Mouse (Mus musculus) G1E-ER4 (cell line): ENCODE data around the gene Narfl. TPM values are rescaled to one million over a fixed set of nuclear protein-coding genes. Genes with fewer than 3 reads are reported as not detected.

Experiments
- GATA1 ChIP-seq: IDR thresholded peaks from one replicate; pipeline ENCODE4 v1.8.0; 2012; ENCODE audit warnings: low read length, inconsistent platforms
- polyA plus RNA-seq: library from polyadenylated mRNA; stranded (reverse); fragments of >175 nt; gene quantifications from 2 replicates; pipeline ENCODE4 v1.2.3, GENCODE M21; 2012

The Narfl gene
- polyA plus RNA-seq, 1 experiment, result 20.0 TPM

DNA sequence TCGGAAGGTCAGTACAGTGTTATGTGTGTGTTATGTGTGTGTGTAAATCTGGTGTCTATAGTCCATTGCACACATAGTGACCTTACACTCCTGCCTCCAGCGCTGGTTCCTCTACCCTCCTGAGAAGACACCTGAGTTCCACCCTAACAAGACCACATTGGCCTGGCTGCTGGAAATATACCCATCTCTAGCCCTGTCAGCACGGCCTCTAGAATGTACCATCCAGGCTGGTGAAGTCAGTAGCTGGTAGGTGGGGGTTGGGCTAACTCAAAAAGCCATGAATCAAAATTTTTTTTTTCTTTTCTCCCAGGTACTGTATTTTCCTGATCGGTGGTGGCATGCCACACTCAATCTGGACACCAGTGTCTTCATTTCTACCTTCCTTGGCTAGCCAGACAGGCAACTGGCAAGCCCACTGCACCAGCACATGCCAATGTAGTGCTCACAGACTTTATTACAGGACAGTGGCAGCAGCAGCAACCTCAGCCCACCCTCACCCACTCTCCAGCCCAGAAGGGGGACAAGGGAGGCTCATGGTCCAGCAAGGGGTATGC, 56.7 kb downstream of the Narfl start:
- TF ChIP-seq GATA1, result no peak

DNA sequence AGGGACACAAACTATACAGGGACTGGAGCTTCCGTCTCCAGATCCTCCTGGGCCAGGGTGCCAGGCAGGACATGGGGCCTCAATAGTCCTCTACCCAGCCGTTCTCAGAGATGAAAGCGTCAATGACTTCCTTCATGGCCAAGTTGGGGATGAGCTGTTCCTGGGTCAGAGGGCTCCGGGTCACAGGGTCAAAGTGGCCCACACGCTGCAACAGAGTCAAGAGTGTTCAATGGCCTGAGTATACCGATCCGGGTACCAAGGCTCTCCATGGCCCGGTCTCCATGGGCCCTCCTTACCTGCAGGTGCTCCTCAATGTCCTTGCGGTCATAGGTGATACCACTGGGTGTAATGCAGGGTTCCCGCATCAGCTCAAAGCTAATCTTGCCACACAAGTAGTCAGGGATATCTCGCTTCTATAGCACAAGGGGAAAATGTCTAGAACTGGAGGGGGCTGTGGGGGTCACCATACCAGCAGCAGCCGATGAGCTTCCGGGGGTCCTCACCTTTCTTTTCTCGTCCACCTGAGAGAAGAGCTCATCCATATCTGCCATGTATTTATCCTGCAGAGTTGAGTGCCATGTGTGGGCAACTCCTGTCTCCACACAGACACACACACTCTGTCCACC, 57.3 kb downstream of the Narfl start:
- no peak for TF ChIP-seq GATA1

DNA sequence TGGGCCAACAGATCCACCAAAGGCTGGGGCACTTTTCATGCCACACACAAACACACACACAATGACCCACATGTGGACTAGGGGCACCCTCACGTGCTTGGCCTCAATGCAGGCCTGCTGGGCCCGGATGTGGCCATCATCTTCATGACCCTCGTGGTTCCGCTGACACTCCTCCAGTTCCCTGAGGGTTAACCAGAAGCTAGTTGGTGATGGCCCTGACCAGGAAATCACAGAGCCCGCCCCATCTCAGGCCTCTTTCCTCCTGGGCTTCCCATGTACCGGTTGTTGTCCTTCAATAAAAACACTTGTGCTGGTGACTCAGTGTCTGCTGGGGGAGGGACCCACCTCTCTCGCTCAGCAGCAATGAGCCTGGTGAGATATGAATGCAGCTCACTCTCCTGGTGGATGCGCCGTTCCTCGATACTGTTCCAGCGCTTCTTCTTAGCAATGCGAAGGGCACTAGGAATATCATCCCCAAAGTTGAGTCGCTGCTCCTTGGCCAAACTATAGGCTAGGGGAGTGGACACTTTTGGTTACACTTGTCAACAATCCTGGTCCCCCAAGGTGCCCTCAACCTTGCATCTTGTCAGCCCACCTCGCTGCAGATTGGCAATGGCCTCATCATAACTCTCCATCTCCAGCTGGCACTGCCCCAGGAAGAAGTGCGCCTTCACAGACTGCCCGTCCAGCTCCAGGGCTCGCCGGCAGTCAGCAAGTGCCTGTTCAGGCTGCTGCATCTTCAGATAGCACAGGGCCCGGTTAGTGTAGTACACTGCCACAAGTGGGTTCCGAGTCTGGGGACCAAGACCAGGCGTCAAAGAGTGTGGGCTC, 58.1 kb downstream of the Narfl start:
- TF ChIP-seq GATA1, result no peak

DNA sequence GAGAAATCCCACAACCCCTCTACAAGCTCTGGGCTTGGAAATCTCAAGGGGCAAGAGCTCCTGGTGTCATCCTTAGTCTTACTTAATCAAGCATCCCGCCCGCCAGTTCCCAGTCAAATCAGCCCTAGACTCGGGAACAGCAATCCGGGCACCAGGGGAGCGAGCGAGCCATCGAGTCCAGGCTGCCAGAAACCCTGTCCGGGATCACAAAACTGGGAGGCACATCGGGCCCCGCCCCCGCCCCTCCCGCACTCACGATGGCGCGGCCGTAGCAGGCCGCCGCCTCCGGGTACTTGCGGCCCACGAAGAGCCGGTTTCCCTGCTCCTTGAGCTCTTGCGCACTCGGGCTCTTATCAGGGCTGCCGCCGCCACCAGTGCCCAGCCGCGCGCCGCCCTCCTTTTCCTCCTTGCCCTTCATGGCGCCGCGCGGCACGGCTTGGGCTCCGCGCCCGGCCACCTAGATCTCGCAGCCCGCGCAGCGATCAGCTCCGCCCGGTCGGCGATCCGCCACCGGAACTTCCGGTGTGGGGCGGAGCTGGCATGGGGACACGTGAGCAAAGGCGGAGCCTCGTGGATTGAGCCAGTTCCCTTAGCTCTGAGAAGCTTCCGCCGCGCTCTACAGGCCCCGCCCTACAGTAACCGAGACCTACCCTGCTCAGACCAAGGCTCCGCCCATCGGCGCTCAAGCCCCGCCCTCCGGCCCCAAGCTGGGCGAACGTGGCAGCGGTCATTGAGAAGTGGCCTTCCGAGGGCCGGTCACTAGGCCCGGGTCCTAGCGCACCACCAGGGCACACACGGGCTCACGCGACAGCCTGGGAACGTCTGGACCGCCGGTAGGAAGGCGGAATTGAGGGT, 59.1 kb downstream of the Narfl start:
- no peak for TF ChIP-seq GATA1

Other genes starting within 250 kb of the Narfl start
- gene Sox8, start 203.1 kb upstream of the Narfl start, polyA plus RNA-seq, result not detected in 2 replicates
- gene Lmf1, start 194.7 kb upstream of the Narfl start, polyA plus RNA-seq, result 16.3 and 16.6 TPM in 2 replicates
- gene Gng13, start 56.6 kb upstream of the Narfl start, polyA plus RNA-seq, result not detected in 2 replicates
- gene Chtf18, start 46.4 kb upstream of the Narfl start, polyA plus RNA-seq, result 75.4 and 82.7 TPM in 2 replicates
- 41.1 and 46.1 TPM in 2 replicates for gene Rpusd1, start 46.1 kb upstream of the Narfl start, polyA plus RNA-seq
- gene Mslnl, start 37.7 kb upstream of the Narfl start, polyA plus RNA-seq, result not detected in 2 replicates
- gene Msln, start 19.4 kb upstream of the Narfl start, polyA plus RNA-seq, result not detected in 2 replicates
- gene Haghl, start 11.9 kb downstream of the Narfl start, polyA plus RNA-seq, result 31.3 and 32.7 TPM in 2 replicates
- 0.04 TPM in 1 of 2 replicates, not detected in the other for gene Ccdc78, start 12.8 kb downstream of the Narfl start, polyA plus RNA-seq
- 28.7 and 30.6 TPM in 2 replicates for gene Fam173a, start 19.1 kb downstream of the Narfl start, polyA plus RNA-seq
- not detected in 2 replicates for gene AC134908.4, start 21.9 kb downstream of the Narfl start, polyA plus RNA-seq
- 182 and 238 TPM in 2 replicates for gene Metrn, start 23.4 kb downstream of the Narfl start, polyA plus RNA-seq
- gene Fbxl16, start 35.3 kb downstream of the Narfl start, polyA plus RNA-seq, result not detected in 2 replicates
- gene Wdr24, start 49.9 kb downstream of the Narfl start, polyA plus RNA-seq, result 4.2 and 10.5 TPM in 2 replicates
- gene Jmjd8, start 55.1 kb downstream of the Narfl start, polyA plus RNA-seq, result 0.11 TPM in 2 replicates
- 90.4 and 95.1 TPM in 2 replicates for gene Stub1, start 59.6 kb downstream of the Narfl start, polyA plus RNA-seq
- 1.9 and 2.4 TPM in 2 replicates for gene Rhbdl1, start 63.5 kb downstream of the Narfl start, polyA plus RNA-seq
- 10.1 and 12.3 TPM in 2 replicates for gene Gm20683, start 68.0 kb downstream of the Narfl start, polyA plus RNA-seq
- 207 and 251 TPM in 2 replicates for gene Rhot2, start 71.1 kb downstream of the Narfl start, polyA plus RNA-seq
- 6.9 and 14.5 TPM in 2 replicates for gene Wdr90, start 87.7 kb downstream of the Narfl start, polyA plus RNA-seq
- gene Mcrip2, start 95.0 kb downstream of the Narfl start, polyA plus RNA-seq, result 175 and 225 TPM in 2 replicates
- 67.3 and 82.1 TPM in 2 replicates for gene Mettl26, start 101.3 kb downstream of the Narfl start, polyA plus RNA-seq
- gene Wfikkn1, start 107.1 kb downstream of the Narfl start, polyA plus RNA-seq, result 1.6 and 1.9 TPM in 2 replicates
- gene Rab40c, start 146.0 kb downstream of the Narfl start, polyA plus RNA-seq, result 12.9 and 13.4 TPM in 2 replicates
- gene Pigq, start 171.2 kb downstream of the Narfl start, polyA plus RNA-seq, result 89.1 and 149 TPM in 2 replicates
- 0.31 and 0.85 TPM in 2 replicates for gene Nhlrc4, start 171.2 kb downstream of the Narfl start, polyA plus RNA-seq
- 0.12 and 0.15 TPM in 2 replicates for gene A930017K11Rik, start 178.8 kb downstream of the Narfl start, polyA plus RNA-seq
- gene Capn15, start 212.0 kb downstream of the Narfl start, polyA plus RNA-seq, result 46.6 and 49.5 TPM in 2 replicates